Mouse (Mus musculus) cerebellum, postnatal 4 days (tissue): Measurements from ENCODE around the gene Slc25a20.
"Not testable (repeated sequence)": the region's sequence is repeated elsewhere in the genome, so short reads cannot be mapped to it uniquely, and the experiment has no call there.

Source experiments
- DNase-seq, 2 experiments: peaks; one replicate each; pipeline ENCODE4 v3.0.0; 2022; ENCODE audit warnings: low spot score in 2 of 2, mixed read lengths in 1 of 2

The Slc25a20 gene

DNA sequence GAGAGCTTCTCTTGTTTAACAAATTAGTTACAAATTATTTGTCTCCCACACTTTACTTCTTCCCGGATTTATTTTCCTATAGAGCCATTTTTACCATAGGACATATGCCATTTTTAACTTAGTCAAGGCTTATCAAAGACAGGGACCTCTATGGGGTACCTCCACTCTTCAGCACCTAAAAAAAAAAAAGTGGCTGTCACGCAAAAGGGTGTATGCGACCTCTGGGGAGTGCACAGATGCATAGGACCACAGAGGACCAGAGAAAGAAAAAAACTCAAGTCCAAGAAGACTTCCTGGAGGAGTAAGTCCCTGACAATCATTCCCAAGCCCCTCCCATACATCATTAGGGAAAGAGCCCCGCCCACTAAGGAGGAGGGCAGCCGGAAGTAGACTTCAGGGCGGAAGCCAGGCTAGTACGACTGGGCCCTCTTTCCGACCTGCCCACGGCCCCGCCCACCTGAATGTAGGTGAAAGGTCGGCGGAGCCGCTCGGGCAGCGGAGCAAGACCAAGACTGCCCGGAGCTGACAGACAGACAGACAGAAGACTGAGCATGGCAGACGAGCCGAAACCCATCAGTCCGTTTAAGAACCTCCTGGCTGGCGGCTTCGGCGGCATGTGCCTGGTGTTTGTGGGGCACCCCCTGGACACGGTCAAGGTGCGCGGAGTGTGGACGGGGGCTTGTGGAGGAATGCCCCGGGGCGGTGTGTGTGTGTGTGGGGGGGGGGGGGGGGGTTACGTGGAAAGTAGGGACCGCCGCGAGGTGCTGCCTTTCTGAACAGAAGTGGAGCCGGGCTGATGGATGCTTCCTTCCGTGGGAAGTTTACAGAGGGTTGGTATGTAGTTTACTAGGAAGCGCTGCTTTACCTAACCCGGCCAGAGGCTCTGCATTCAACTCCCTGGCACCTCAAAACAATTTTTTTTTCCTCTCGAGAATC is at the start of gene Slc25a20:
Gene Slc25a20 (plus strand): TSS at position 412 of the 936 bp plus-strand sequence.
- DNase-seq, result peak; percentile 28 to 61

DNA sequence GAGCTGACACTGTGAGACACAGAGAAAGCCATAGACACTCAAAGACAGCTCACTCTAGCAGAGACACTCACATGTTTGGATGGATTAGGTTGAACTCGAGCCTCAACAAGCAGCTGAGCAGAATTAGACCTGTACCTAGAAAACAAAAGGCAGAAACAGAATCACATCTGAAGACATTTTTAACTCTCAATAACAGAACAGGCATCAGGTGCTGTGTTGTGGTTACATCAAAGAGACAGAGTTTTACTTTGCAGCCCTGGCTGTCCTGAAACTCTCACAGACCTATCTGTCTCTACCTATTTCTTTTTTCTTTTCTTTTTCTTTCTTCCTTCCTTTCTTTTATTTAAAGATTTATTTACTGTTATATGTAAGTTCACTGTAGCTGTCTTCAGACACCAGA is 44.6 kb upstream of the Slc25a20 start:
- no peak for DNase-seq

DNA sequence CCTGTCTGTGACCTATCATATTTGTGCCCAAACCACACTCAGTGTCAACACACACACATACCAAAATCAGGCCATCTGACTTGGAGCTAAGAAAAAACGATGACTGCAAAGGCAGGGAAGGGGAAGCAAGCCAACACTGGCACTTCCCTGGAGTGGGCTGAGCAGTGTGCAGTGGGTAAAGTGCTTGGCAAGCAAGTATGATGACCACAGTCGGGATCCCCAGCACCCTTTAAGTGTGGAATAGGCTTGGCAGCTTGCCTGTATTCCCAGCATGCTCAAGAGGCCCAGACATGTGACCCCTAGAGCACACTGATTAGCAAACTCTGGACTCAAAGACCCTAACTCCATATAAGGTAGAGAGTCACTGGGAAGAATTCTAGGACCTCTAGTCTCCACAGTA is 35.4 kb upstream of the Slc25a20 start:
- DNase-seq, result no peak

DNA sequence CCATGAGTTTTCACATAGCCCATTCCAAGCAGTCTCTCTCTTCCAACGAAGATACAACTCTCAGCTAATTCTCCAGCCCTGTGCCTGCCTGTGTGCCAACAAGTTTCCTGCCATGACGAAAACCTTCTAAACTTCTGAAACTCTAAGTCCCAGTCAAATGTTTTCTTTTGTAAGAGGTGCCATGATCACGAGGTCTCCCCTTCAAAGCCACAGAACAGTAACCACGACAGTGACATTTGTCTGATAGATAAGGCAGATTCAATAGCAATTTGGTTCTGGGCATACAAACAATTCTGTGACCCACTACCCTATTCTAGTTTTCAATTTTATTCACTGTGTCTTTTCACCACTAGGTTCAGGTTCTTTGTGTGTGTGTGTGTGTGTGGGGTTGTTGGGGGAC is 33.7 kb upstream of the Slc25a20 start:
- no peak for DNase-seq

DNA sequence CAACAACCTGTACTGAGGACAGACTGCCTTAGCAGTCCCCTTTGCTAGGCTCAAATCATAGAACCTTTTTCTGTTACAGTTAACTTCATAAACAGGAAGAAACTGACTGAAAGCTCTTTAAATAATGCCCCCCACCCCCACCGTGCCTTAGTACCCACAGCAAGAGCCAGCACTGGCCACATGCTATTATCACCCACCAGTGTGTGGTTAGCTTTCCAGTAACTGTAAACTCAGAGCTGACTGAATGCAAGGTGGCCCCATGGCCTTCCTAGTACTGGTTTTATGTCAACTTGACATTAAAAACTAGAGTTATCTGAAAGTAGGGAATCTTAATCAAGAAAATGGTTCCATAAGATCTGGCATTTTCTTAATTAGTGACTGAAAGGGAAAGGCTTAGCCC is 31.2 kb upstream of the Slc25a20 start:
- no peak for DNase-seq

DNA sequence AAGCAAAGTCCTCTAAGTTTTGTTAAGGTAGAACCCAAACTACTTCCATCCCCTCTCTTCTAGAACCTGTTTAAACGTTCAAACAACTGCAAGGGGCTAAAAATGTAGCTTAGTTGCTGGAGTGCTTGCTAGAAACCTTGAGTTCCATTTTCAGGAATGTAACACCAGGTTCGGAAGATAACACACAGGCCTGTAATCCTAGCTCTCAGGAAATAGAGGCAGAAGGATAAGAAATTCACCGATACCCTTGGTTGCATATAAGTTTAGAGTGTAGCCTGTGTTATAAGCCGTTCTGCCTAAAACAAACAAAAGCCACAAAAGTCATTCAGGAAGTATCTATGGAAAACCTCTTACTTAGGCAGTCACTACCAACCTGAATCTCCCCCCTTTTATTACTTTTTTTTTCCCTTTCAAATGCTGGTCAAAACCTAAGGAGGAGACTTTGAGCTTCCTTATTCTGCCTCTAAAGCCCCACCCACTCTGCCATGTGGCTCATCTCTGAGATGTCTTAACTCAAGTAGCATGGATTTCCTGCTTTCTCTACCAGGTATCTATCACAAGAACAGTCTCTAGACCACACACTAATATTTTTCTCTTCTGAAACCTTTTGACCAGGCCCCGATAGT is 30.1 kb upstream of the Slc25a20 start:
- DNase-seq, result no peak

DNA sequence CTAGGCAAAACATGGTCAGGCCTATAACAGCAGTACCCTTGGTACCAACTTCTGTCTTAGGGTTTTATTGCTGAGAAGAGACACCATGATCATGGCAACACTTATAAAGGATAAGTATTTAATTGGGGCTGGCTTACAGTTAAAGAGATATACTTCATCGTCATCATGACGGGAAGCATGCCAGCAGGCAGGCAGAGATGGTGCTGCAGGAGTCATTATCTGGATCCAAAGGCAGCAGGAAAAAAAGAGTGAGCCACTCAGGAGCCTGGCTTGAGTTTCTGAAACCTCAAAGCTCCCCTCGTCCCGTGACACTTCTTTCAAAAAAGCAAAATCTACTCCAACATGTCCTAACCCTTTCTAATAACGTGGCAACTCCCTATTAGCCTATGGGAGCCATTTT is 29.5 kb upstream of the Slc25a20 start:
- DNase-seq, result no peak

DNA sequence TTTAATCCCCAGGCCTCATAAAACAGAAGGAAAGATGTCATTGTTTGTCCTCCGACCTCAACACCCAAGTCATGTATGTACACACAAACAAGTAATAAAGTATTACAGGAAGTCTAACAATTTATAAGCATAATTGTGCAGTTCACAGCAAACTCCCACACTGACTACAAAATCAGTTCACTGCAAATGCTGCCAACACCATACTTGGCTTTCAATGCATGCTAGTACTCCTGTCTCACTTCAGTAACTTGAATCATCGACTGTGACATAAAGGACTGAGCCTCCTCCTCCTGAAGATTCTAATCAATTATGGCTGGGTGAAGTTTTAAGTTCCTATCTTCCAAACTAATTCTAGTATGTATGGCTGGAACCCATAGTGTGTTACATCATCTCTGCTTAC is 28.0 kb upstream of the Slc25a20 start:
- no peak for DNase-seq

DNA sequence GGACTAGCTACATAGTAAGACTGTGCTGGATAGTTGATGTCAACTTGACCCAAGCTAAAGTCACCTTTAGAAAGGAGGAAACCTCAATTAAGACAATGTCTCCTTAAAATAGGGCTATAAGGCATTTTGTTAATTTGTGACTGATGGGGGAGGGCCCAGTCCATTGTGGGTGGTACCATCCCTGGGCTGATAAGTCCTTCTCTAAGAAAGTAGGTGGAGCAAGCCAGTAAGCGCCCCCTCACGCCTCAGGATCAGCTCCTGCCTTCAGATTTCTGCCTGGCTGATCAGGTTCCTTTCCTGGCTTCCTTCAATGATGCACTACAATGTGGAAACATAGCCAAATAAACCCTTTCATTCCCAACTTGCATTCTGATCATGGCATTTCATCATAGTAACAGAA is 26.5 kb upstream of the Slc25a20 start:
- DNase-seq, result no peak

DNA sequence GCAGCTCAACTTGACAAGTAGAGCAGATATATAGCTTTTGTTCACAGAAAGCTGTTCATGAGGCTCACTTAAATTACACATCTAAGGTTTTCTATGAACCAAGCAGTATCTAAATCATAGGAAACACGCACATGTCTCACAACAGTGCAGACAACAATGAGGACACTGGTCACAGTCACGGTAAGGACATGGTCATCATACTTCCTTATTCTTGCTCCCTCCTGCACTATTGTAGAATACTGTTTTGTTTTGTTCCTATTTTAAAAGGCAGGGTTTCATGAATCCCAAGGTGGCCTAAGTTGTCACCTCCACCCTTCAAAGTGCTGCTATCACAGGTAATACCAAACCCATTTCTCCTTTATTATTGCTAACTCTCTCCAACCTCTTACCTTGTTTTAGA is 22.1 kb upstream of the Slc25a20 start:
- no peak for DNase-seq

DNA sequence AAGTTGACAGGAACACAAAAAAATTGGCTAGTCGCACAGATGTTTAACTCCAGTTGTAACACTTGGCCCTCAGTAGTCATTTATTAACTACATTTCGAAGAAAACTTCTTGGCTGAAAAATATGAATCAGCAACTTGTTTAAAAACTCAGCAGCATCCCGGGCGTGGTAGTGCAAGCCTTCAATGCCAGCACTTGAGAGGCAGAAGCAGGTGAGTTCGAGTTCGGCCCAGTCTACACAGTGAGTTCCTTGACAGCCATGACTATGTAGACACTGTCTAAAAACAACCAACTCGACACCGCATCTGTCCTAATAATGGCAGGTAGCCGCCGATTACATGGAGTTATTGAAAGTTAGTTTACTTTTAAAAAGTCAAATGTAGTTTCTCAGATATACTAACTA is 13.7 kb upstream of the Slc25a20 start:
- DNase-seq, result no peak

DNA sequence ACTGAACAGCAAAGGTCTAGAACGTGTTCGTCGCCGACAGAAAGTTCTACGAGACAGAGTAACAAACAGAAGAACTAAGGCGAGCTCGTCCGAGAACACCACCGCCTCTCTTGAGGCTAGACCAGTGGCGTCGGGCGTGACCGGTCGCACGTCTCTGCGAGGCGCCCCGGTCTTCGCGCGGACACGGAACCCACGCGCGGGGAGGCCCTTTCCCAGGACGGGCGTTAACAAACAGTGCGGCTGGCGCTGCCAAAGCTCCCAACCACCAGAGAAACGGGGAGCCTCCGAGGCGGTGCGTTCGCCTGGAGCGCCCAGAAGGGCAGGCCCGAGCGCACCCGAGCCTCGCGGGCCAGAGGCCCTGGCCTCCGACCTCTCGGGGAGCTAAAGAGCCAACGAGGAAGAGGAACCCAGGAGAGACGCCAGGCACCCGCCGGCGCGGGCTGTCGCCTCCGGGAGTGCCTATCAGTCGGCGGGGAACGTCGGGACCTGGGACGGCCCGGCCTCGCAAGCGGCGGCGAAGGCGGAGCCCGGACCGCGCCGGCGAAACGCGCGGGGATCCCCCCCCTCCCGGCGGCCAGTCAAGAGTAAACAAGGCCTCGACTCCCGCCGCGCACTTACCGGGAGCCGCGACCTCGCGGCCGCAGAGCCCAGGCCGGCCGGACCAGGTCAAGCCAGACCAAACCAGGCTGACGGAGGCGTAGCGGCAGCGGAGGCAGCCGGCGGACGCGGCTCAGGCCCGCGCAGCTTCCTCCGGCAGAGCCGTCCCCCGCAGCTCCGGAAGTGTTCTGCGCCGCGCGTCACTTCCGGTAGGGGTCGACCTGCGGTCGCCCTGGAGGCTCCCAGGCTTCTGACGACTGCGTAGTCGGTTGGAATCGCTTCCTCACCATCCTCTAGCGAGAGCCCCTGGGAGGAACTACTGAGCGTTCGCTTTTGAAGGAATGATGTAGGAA is 13.0 kb upstream of the Slc25a20 start, which contains the start of gene Arih2:
Gene Arih2 (minus strand): TSS at position 776 of the 950 bp plus-strand sequence.
- DNase-seq, result peak; percentile 74 to 88

DNA sequence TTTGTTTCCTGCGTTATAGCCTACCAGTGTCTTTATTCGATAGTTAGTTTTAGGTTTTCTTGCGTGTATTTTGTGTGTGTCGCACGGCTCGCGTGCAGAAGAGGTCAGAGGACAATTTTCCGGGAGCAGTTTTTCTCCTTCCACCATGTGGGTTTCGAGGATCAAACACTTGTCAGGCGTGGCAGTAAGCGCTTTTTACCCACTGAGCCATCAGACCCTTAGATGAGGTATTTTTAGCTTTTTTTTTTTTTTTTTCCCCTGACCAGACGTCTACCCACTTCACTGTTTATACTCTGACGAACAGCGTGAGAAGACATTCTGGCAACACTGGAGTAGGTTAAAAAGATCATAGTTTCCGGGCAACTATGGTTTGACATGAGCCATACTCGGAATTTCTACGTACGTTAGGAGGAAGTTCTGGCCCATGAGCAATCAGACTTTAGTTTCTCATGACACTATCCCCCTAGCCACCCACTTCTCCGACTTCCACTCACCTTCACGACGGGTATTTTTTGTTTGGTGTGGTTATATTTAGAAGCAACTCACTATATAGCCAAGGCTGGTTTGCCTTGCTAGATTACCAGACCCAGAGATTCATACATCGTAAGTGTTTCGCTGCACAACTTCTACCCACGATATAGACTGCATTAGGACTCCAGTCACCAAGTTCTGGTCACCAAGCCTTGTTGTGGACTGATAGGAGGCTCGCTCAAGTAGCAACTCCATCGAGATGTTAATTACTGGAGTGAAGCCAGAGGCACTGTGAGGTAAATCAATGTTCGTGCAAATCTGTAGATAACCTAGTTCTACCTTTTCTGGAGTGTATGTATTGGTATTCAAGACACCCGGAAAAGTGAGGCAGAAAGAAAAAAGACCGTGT is 12.1 kb upstream of the Slc25a20 start:
- DNase-seq, result no peak

DNA sequence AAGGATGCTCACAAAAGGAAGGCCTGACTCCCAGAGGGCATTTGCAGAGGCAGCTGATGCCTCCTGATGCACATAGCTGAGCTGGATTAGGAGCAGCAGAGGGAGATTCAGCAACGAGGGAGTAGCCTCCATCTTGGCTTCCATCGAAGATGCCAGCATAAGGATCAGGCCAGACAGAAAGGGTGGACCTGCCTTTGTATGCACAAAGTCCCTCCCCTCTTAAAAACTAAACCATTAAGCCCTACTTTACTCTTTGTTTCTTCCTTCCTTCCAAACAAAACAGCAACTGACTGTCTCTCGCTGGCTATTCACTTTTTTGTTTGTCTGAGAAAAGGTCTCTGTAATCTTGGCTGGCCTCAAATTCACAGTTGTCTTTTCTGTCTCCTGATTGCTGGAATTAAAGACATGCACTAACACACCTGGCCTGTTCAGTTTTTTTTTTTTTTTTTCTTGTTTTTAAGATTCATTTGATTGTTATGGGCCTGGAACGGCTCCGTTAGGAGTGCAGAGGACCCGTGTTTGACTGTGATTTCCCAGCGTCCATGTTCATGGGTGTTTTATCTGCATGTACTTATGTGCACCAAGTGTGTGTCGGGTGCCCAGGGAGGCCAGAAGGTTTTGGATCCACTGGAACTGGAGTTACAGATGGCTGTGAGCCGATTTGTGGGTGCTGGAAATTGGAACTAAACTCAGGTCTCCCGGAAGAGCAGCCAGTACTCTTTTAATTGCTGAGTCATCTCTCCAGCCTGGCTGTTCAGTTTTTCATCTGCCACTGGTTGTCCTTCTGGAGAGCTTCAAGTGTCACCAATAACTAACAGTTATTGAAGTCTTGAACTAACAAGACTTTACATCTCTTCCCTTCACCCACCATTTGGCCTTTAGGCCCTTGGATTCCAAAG is 7.1 kb upstream of the Slc25a20 start:
- DNase-seq, result no peak

DNA sequence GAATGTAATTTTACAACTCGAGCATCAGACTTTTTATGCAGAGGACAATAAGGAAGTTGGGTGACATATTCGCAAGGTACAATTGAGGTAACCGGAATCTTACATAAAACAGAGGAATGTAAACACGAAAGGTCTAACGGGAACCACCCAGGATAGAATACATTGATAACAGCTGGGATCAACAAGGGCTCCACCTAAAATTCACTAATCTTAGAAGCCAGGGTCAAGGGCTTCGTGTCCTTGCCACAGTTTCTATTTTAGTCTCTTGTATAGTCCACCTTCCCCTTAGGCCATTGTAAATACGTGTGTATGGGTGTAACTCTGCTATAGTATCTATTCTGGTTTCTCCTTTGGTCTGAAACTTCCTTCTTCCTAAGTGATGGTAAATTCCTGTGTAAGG is 6.0 kb upstream of the Slc25a20 start:
- not testable (repeated sequence) for DNase-seq

DNA sequence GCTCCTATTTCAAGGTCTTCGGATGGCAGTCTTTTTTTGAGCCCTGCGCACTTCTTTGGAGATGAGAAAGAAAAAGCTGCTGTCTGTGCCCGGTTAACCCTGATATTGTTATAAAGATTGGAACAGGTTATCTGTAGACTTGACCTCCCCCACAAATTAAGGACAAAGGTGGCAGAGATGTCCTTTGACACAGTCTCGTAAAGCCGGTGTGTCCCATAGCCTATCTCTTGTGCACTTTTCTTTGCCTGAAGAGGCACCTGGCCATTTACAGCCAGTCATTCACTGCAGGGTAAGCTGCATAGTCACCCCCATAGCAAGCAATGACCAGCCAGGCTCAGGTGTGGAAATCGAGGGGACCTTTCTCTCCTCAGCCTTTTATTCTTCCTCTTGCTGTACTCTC is 772 bp downstream of the Slc25a20 start:
- no peak for DNase-seq

DNA sequence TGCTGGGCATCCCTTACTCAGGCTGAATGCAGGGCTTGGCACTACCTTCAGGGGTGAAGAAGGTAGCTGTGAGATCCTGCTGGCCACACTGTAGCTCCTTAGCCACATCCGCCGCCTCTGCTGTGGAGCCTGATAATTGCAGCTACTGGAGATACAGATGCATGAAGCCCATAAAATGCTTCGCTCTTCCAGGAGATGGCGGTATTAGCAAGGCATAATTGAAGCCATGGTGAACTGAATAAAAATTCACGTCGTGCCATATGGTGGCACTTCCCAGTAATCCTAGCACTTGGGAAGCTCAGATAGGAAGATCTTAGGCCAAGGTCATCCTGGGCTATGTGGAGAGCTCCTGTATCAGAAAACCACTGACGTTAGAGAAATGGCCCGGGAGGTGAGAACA is 8.0 kb downstream of the Slc25a20 start:
- DNase-seq, result no peak

DNA sequence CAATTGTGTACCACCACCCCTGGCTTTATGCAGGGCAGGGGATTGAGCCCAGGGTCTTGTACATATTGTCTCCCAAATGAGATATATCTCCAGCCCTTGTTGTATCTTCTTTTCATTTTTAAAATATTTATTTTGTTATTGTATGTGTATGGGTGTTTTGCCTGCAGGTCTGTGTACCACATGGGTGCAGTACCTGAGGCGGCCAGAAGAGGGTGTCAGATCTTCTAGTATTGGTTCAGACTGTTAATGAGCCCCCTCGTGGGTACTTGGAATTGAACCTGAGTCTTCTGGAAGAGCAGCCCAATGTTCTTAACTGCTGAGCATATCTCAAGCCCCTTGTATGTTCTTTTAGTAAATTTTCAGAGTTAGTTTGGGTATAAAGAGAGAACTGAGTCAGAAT is 11.3 kb downstream of the Slc25a20 start:
- no peak for DNase-seq

DNA sequence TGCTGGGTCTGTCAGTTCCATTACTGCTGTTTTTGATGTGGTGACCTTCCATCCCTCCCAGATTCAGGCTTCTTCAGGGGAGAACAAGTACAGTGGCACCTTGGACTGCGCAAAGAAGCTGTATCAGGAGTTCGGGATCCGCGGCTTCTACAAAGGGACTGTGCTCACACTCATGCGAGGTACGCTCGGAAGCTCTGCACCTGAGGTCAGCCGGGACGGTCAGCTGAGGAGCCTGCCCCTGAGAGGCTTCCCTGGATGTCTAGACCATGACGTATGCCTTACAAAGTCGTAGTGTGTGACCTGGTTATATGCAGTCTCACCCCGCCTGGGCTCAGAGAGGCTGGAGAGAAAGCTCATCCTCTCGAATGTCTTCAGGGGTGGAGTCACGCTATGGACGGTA is 18.1 kb downstream of the Slc25a20 start:
- no peak for DNase-seq

DNA sequence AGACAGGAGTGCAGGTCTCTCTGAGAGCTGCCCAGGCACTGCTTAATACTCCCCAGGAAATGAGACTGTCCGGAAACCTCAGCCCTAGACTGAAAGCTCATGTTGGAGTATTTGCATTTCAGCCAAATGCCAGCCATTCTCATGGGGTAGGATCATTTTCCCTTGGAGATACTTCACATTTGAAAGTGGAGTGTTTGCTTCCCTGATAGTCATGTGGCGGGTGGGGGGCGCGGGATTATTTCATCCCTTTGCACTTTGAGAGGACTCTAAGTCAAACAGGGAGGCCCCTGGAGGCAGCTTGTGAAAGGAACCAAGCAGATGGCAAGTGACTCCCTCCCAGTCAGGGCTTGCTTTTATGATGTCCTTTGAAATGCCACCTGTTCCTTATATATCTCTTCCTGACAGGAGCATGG is 24.6 kb downstream of the Slc25a20 start:
- DNase-seq, result no peak
